Mouse (Mus musculus): Measurements from ENCODE around the gene E430018J23Rik.
"Not testable (repeated sequence)": the region's sequence is repeated elsewhere in the genome, so short reads cannot be mapped to it uniquely, and the experiment has no call there.

Gene E430018J23Rik

GRCm38 (mm10) chr7:127393157-127393943 lies at the start of gene E430018J23Rik:
TSS of gene E430018J23Rik (minus strand) at chr7:127393629.
- DNase-seq = peak; percentile 96 to 98

GRCm38 (mm10) chr7:127437724-127438123 lies 44.3 kb upstream of the E430018J23Rik start:
- DNase-seq = no peak

DNA sequence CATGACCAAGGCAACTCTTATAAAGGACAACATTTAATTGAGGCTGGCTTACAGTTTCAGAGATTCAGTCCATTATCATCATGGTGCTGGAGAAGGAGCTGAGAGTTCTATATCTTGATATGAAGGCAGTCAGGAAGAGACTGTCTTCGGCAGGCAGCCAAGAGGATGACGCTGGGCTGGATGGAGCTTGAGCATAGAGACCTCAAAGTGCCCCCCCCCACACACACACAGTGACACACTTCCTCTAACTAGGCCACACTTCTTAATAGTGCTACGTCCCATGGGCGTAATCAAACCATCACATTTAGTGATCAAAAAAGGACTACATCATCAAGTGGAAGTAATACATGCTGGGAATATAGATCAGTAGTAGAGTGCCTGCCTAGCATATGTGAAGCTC lies 41.8 kb upstream of the E430018J23Rik start:
- DNase-seq = no peak

DNA sequence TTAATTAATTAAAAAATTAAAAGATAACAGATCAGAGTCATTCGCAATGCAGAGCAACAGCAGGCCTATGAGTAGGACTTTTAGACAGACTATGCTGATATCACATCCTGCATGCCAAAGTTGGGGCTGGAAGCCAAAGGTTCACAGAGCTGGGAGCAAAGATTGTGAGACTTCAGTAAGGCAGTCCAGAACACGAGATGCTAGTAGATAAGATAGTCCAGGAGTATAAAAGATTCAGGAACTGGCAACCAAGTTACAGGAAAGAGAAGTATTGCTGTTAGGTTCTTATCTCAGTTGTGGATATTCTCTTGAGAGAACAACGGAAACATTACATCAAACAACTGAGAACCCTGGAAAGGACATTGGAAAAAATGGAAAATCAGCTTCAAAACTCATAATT lies 32.9 kb upstream of the E430018J23Rik start:
- DNase-seq = no peak

DNA sequence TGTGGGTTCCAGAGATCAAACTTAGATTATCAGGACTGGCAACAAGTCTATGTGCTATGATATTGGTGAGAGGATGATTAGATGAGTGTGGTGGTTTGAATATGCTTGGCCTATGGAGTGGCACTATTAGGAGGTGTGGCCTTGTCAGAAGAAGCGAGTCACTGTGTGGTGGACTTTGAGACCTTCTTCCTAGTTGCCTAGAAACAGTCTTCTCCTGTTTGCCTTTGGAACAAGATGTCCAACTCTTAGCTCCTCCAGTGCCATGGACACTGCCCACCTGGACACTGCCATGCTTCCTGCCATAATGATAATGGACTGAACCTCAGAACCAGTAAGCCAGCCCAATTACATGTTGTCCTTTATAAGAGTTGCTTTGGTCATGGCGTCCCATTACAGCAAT lies 32.5 kb upstream of the E430018J23Rik start:
- no peak for DNase-seq

DNA sequence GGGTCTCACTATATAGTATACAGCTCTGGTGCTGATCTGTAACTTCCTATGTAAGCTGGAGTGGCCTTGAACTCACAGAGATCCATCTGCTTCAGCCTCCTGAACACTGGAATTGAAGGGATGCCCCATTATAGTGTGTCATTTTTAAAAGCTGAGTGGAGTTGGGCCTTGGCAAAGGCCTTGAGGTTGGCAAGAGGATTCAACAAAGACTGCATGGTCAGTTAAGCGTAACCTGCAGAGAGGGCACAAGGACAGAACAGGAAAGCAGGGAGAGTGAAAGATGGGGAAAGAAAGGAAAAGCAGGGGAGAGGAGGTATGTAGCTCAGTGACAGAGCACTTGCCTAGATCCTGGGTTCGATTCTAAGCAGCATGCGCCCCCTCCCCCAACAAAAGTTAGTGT lies 31.9 kb upstream of the E430018J23Rik start:
- no peak for DNase-seq

DNA sequence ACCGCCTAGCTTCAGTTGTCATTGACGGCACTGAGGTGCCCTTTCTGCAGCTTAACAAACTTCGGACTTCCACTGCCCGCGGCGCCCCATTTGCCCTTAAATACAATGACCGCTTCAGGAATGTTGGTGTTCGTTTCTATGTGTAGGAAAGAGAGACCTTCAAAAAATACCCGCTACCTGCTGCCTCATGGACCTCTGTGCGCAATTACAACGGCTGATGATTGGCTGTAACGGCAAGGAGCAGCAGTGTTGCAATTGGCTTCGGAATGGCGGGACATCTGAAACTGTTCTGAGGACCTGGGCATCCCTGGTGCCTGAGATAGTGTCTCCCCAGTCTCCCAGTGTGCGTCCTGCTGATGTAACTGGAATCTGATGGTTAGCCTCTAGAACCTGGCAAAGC lies 28.8 kb upstream of the E430018J23Rik start:
- DNase-seq = peak in 1 of 2 experiments; percentile 67

DNA sequence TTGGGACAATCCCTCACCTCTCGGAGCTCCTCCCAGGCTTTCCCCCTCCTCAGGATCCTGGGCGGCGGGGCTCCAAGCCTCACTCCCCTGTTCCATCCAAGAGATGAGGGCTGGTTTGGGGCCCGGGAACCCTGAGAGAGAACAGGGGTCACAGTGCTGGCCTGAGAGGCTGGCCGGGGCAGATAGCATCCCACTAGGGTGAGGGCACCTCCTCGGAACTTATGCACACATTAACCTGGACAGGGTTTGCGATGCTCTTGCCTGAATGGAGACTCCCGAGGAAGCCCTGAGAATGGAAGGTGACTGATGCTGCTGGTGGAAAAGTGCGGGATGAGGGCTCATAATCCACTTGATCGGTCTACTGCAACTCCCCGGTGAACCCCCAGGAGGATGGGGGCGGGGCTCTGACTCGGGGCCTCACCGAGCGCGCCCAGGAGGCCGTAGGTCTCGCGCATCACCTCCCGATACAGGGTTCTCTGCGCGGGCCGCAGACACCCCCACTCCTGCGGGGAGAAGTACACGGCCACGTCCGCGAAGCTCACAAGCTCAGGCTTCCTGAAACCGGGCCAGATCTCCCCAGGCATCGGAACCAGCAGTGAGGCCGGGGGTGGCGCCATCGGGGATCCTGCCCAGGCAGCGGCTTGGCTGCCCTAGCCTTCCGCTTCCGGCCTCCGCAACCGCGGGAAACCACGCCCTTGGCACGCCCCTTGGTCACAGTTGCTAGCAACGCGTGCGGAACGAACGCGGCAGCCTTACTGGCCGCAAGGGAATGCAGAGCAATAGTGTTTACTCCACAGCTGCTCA lies 28.2 kb upstream of the E430018J23Rik start, which contains the start of gene Zfp688:
Gene Zfp688, minus strand, starts transcription at position 681 of the 804 bp plus-strand sequence.
- DNase-seq = peak; percentile 92 to 96

DNA sequence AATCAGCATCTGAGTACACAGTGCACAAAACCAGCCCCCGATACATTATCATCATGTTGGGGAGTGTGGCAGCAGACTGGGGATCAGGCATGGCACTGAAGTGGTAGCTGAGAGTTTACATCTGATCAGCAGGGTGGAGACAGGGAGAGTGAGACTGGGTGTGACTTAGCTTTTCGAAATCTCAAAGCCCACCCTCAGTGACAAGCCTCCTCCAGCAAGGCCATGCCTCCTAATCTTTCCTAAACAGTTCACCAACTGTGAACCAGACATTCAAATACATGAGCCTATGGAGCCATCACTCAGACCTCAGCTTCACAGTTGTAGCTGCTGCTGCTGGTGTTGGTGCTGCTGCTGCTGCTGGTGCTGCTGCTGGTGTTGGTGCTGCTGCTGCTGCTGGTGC lies 18.0 kb upstream of the E430018J23Rik start:
- DNase-seq = no peak

GRCm38 (mm10) chr7:127406002-127406987 lies 12.9 kb upstream of the E430018J23Rik start, which contains the start of gene Zfp764:
TSS of gene Zfp764 (minus strand) at chr7:127406822.
- peak; percentile 88 to 93 for DNase-seq

GRCm38 (mm10) chr7:127404101-127404500 lies 10.7 kb upstream of the E430018J23Rik start:
- not testable (repeated sequence) for DNase-seq

- no peak for DNase-seq
Measured at GRCm38 (mm10) chr7:127402980-127403379, 9.6 kb upstream of the E430018J23Rik start.

DNA sequence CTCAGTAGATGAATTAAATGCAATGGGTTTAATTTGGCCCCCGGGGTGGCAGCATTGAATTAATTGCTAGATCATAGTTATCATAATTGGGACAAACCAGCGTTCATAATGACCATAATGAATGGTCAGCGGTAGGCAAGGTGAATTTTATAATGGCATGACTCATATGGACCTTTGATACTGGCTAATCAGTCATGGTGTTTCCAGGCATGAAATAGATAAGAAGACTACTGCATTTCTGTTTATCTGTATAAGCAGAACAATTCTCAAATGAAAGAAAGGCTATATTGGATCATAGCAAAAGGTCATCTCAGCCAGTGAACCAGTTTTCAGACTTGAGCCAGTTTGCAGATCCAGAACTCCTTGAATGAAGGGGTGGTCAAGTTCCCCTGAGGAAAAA lies 6.9 kb upstream of the E430018J23Rik start:
- no peak for DNase-seq

- DNase-seq = no peak
Measured at GRCm38 (mm10) chr7:127393944-127394333, 510 bp upstream of the E430018J23Rik start.

DNA sequence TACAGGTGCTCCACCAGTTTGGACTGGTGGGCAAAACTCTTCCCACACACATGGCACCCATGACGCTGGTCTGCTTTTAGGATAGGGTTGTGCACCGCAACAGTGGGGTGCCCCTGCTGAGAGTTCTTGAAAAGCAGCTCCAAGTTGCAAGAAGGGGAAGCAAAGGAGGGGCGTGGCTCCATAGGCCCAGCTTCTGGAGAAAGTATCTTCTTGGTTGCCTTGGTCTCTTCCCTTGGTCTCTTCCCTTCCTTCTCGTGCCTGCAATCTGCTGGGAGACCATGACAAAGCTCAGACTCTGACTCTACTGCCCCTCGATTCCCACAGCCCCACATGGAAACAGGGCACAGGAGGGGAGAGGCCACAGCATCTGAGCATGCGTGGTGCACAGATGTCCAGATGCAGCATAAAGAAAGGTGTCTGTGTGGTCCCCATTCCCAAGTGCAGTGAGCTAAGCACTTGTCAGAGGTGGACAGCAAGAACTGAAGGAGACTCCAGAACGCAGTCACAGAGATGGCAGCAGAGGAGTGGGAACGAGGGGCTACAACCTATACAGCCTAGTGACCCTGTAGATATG lies 1.1 kb downstream of the E430018J23Rik start:
- no peak for DNase-seq

GRCm38 (mm10) chr7:127391538-127391937 lies 1.9 kb downstream of the E430018J23Rik start:
- DNase-seq = no peak

DNA sequence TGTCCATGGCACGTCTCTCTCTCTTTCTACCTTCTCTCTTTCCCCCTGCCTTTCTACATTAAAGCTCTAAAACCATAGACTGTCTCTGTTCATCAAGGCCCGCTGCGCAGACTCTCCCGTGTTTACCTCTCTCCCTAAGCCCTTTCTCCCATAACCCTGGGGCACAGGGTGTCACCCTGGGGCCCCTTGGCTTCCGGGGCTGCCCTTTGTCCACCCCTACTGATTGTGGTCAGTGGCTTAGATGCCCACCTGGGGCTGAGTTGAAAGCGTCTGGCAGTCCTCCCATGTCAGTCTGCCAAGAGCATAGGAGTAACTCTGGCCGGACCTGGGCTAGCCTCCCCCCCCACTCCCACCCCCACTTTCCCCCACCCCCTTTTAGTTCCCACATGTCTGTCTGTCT lies 3.1 kb downstream of the E430018J23Rik start:
- no peak for DNase-seq

DNA sequence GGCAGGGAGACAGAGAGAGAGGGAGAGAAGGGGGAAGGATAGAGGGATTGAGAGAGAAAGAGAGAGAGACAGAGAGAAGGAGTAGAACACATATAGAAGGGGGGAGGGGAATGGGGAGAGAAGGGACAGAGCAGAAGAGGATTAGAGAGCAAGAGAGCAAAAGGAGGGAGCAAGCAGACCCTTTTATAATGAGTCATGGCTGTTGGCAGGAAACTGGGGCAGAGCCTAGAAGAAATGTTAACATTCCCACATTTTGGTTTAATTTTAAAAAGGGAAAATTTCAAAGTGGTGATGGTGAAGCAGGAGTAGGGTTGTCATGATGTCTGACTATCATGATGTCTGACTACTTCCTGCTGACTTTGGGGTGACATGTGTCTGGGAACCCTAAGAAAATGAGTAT lies 5.2 kb downstream of the E430018J23Rik start:
- DNase-seq = not testable (repeated sequence)

- peak; percentile 88 to 96 for DNase-seq
Measured at GRCm38 (mm10) chr7:127386641-127387392, 6.6 kb downstream of the E430018J23Rik start, which contains the start of gene 9130019O22Rik. TSS of gene 9130019O22Rik (minus strand) at chr7:127387166.

DNA sequence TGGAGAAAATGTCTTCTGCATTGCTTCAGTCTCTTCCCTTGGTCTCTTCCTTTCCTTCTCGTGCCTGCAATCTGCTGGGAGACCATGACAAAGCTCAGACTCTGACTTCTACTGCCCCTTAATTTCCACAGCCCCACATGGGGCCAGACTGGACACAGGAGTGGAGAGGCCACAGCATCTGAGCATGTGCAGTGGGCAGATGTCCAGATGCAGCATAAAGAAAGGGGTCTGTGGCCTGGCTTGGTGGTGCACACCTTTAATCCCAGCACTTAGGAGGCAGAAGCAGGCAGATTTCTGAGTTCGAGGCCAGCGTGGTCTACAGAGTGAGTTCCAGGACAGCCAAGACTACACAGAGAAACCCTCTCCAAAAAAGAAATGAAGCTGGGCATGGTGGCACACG lies 7.9 kb downstream of the E430018J23Rik start:
- DNase-seq = not testable (repeated sequence)

- no peak for DNase-seq
Measured at GRCm38 (mm10) chr7:127378310-127378921, 15.0 kb downstream of the E430018J23Rik start.
